Mouse (Mus musculus) kidney, adult 2 months (tissue): ENCODE data around the gene Riok1. TPM values are rescaled to one million over a fixed set of nuclear protein-coding genes. Genes with fewer than 3 reads are reported as not detected.

Experiments
- DNase-seq: peaks from one replicate; pipeline ENCODE4 v3.0.0; 2021
- H3K27ac ChIP-seq: fragments of 200-500 bp; 2 replicates; pipeline ENCODE4 v1.5.1; 2012; ENCODE audit warnings: low read depth, low read length, control low read depth, inconsistent platforms; ENCODE audit not compliant: insufficient read depth
- H3K27me3 ChIP-seq: fragments of 200-500 bp; replicated peaks from 2 replicates; pipeline ENCODE4 v1.6.1; 2012; ENCODE audit warnings: mild to moderate bottlenecking, moderate library complexity, low read length, inconsistent platforms; ENCODE audit not compliant: control insufficient read depth, insufficient read depth
- H3K36me3 ChIP-seq: fragments of 200-500 bp; 2 replicates; pipeline ENCODE4 v1.6.1; 2012; ENCODE audit warnings: mild to moderate bottlenecking, moderate library complexity, low read length, inconsistent platforms; ENCODE audit not compliant: control insufficient read depth, insufficient read depth
- H3K4me1 ChIP-seq: fragments of 200-500 bp; 2 replicates; pipeline ENCODE4 v1.6.1; 2011; ENCODE audit warnings: low read length; ENCODE audit not compliant: control insufficient read depth, insufficient read depth
- H3K4me3 ChIP-seq: fragments of 200-500 bp; 2 replicates; pipeline ENCODE4 v1.5.1; 2011; ENCODE audit warnings: mild to moderate bottlenecking, low read depth, low read length, control low read depth; ENCODE audit not compliant: insufficient read depth
- CTCF ChIP-seq: fragments of 200-500 bp; conservative IDR thresholded peaks from 2 replicates; pipeline ENCODE4 v1.5.1; 2011; ENCODE audit warnings: low read depth, mild to moderate bottlenecking, control low read depth, low read length, moderate library complexity, mixed read lengths; ENCODE audit not compliant: insufficient read depth, insufficient read length
- POLR2A ChIP-seq: fragments of 200-500 bp; IDR thresholded peaks from one replicate; pipeline ENCODE4 v1.6.1; 2011; ENCODE audit warnings: low read depth, low read length, control low read depth
- WGBS: fragments of 180-500 bp; shearing (Covaris S2); methylation state at CpG from one replicate; pipeline ENCODE4 v1.1.7; 2018; 5-methylcytosine and 5-hydroxymethylcytosine counted together
- polyA plus RNA-seq: library from polyadenylated mRNA; depleted of rRNA; stranded (reverse); fragments of >200 nt; gene quantifications from 2 replicates; pipeline ENCODE4 v1.2.3, GENCODE M21; 2012

The Riok1 gene
- polyA plus RNA-seq, 1 experiment = 7.6 TPM

DNA sequence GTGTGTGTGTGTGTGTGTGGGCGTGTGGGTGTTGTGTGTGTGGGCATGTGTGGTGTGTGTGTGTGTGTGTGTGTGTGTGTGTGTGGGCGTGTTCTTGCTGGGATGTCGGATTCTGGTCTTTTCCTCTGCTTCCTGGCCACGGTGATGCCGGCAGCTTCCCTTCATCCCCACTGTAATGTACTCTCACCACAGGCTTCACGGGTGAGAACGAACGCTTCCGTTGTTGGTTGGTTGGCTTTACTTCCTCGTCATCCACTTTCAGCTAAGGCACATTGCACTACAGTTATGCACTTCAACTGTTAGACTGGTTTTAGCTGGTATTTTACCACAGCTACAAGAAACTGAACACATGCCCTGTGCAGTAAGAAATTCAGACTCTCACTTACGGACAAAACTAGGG, 25.9 kb downstream of the Riok1 start:
- WGBS = 74% methylated on average over 10 of the region's 11 CpGs
- TF ChIP-seq POLR2A (no peak), CTCF (no peak)
- H3K36me3 ChIP-seq = peaks cover 3% of the 10 kb centered on the region
- H3K27me3 ChIP-seq = no peaks in the 10 kb centered on the region
- H3K4me1 ChIP-seq = no peaks in the 10 kb centered on the region
- no peak overlapping the region for H3K4me3 ChIP-seq
- no peak overlapping the region for H3K27ac ChIP-seq
- DNase-seq = no peak

DNA sequence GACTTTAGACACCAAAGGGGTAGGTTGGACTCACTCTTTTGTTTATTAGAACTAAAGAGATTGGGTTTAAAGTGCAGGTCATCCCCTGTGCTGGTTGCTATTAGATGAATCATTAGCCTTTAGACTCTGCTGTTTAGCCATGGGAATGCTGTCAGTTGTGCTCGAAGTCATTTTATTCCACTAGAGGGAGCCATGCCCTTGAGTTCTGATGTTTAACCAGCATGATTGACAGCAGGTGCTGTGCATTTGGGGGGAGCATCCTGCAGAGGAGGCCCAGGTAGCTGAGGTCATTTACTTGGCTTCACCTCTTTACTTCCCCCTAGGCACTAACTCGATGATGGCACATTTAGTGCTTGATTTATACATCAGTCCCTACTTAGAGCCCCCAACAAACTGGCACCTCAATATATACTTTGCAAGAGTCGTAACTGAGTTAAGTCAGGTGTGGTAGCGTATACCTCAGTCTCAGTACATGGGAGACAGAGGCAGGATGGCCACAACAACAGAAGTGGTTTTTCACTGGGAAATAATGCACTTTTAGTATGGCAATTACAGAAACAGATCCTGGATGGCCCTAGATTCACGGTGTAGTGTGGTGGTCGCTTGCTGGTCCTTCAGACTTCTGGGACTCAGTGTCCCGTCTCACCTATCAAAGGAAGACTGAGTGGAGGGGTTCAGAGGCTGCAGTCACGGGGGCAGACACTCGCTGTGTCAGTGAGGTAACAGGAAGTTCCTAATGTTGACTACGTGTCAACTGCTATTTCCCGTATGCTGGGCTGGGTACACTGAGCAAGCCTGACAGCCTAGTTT, 28.3 kb downstream of the Riok1 start:
- Histone ChIP-seq H3K27ac (no peak overlapping the region), H3K27me3 (no peaks in the 10 kb centered on the region), H3K4me1 (no peaks in the 10 kb centered on the region), H3K36me3 (no peaks in the 10 kb centered on the region; the same call in none of the 2 replicates), H3K4me3 (no peak overlapping the region)
- TF ChIP-seq CTCF = peak; percentile 75
- TF ChIP-seq POLR2A = no peak
- DNase-seq = peak; percentile 88
- WGBS = 68% methylated on average over 11 of the region's 11 CpGs

DNA sequence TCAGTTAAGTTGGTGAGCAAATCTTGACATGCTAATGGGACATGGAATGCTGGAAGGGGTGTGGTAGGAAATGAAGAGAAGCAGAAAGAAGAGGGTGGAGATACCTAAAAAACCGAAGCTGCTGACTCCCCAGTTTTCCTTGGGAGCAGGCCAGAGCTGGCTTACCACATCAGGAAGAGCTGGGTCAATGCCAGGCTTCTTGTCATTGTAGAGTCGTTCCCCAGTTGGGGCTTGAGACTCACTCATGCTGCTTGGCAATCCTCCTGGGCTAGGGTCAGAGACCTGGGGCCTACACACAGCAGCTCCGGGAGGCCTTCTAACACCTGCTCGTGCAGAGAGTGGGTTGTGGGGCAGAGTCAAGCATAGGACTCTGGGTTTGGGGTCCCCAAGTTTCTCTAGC, 34.1 kb downstream of the Riok1 start:
- DNase-seq = peak; percentile 53
- TF ChIP-seq POLR2A (no peak), CTCF (no peak)

DNA sequence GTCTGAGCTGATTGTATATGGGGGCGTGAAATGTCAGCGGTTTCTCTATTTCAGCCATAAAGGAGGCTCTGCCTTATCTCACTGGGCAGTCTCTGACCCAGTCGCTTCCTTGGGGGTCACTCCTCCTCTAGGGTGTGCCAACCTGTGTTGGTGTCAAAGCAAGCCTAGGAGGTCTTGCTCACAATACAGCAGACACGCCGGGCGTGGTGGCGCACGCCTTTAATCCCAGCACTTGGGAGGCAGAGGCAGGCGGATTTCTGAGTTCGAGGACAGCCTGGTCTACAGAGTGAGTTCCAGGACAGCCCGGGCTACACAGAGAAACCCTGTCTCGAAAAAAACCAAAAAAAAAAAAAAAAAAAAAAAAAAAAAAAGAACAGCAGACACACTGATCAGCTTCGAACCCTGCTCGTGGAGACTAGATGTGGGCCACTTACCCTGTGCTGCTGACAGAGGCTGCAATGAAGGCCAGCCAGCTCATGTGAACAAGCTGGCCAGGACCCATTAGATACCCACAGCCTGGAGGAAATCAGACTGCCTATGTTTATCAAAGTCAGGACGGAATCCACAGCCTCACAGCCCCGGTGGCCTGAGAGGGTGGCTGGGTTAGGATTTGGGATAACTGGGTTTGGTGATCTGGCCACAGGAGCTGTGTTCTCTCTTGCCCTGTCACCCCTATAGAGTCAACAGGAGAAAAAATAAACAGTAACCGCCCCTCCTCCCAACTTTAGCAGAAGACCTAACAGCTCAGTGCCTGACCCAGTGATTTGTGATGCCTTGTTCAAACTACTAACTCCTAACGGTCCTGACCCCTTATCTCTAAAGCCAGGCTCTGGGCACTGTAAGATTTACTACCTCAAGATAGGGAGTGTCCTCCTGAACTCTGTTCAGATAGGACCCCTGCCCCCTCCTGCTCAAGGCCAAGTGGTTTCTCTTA, 36.8 kb downstream of the Riok1 start:
- WGBS = 79% methylated on average over 18 of the region's 18 CpGs
- DNase-seq = no peak
- no peaks in the 10 kb centered on the region for H3K36me3 ChIP-seq
- no peaks in the 10 kb centered on the region for H3K4me1 ChIP-seq
- no peak for TF ChIP-seq CTCF
- TF ChIP-seq POLR2A = no peak
- H3K27ac ChIP-seq = no peak overlapping the region
- H3K27me3 ChIP-seq = no peaks in the 10 kb centered on the region
- no peak overlapping the region for H3K4me3 ChIP-seq

More for the DNA sequence above, 34.1 kb downstream of the Riok1 start:
- no peaks in the 10 kb centered on the region for H3K27me3 ChIP-seq
- no peak overlapping the region for H3K27ac ChIP-seq
- no peaks in the 10 kb centered on the region for H3K36me3 ChIP-seq
- WGBS = 29% methylated on average over 4 of the region's 4 CpGs
- H3K4me3 ChIP-seq = no peak overlapping the region
- H3K4me1 ChIP-seq = no peaks in the 10 kb centered on the region

DNA sequence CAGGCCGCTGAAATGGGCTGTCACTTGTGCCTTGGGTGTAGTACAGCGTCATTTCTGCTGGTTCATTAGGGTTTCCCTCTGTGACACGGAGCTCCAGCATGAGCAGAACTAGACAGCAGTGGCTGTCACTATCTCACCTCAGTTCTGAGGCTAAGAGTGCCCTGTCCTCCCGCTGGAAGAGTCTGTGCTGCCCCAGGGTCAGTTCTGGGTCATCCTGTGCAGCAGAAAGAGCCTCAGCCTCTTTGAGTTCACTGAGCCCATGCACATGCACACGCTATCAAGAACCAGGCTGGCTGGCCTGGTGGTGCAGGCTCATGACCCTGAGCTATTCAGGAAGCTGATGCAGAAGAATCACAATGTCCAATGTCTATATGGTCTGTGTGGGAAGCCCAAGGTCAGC, 37.6 kb downstream of the Riok1 start:
- TF ChIP-seq POLR2A (no peak), CTCF (no peak)
- Histone ChIP-seq H3K27ac (no peak overlapping the region), H3K4me3 (no peak overlapping the region), H3K4me1 (no peaks in the 10 kb centered on the region), H3K36me3 (no peaks in the 10 kb centered on the region), H3K27me3 (no peaks in the 10 kb centered on the region)
- 43% methylated on average over 5 of the region's 5 CpGs for WGBS
- DNase-seq = no peak

DNA sequence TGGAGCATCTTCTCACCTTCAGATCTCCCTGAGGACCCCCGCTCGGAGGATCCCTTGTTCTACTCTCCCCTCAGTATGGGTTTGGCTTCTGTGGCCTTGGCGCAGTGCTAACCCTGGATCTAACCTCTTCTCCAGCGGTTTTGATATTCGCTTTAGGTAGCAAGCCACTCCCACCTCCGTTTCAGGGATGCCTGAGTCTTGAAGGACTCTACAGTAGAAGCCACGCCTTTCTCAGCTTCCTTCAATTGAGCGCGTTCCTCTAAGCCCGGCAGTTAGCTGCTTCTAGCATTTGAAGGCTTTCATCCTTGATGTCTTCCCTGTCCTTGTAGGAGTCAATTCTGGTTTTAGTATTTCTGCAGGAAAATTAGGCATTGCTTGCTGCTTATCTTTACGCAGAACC, 40.3 kb downstream of the Riok1 start:
- Histone ChIP-seq H3K27ac (no peak overlapping the region), H3K27me3 (no peaks in the 10 kb centered on the region), H3K36me3 (no peaks in the 10 kb centered on the region), H3K4me3 (no peak overlapping the region), H3K4me1 (no peaks in the 10 kb centered on the region)
- TF ChIP-seq POLR2A (no peak), CTCF (no peak)
- no peak for DNase-seq
- WGBS = 21% methylated on average over 11 of the region's 11 CpGs

DNA sequence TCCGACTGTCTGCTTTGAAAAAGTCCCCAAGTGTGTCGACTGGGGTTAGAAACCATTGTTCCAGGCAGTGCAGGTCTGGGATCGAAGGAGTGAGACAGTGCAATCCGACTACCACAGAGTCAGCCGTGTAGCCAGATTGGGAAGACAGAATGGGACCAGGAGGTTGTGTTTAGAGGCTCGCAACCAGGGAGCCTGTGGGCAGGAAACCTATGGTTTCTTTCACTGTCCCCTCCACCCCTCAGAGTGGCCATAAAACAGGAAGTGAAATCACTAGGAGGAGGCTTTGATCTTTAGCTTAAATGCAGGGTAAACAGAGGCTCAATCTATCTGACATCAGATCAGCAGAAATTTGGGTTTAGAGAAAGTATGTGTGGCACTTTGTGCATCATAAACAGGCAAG, 42.0 kb downstream of the Riok1 start:
- DNase-seq = no peak
- 61% methylated on average over 6 of the region's 6 CpGs for WGBS

More for the DNA sequence above, 42.0 kb downstream of the Riok1 start:
- Histone ChIP-seq H3K4me3 (no peak overlapping the region), H3K27ac (no peak overlapping the region), H3K4me1 (no peaks in the 10 kb centered on the region), H3K36me3 (no peaks in the 10 kb centered on the region), H3K27me3 (no peaks in the 10 kb centered on the region)
- TF ChIP-seq CTCF (no peak), POLR2A (no peak)
